Mouse (Mus musculus) hindbrain, embryonic 15.5 days (tissue): Measurements from ENCODE around the gene Ttc30a1. TPM values are rescaled to one million over a fixed set of nuclear protein-coding genes. Genes with fewer than 3 reads are reported as not detected.
A peak's percentile ranks its signal among the peaks of the same experiment; 100 is the strongest.
"Not testable (repeated sequence)": the region's sequence is repeated elsewhere in the genome, so short reads cannot be mapped to it uniquely, and the experiment has no call there.

ENCODE experiments used
- ATAC-seq: fragments of 200-750 bp; cut with Nextera tagmentation; 2 replicates; pipeline ENCODE4 v1.8.0; 2017; ENCODE audit warnings: low read depth, moderate number of reproducible peaks, moderate TSS enrichment; ENCODE audit not compliant: low FRiP score
- H3K27ac ChIP-seq: fragments of 300-500 bp; sonication (generic); replicated peaks from 2 replicates; pipeline ENCODE4 v1.5.1; 2015; ENCODE audit warnings: mild to moderate bottlenecking, inconsistent platforms
- H3K27me3 ChIP-seq: fragments of 300-500 bp; sonication (generic); 2 replicates; pipeline ENCODE4 v1.6.1; 2015; ENCODE audit warnings: control low read depth, inconsistent platforms
- H3K36me3 ChIP-seq: fragments of 300-500 bp; sonication (generic); 2 replicates; pipeline ENCODE4 v1.6.1; 2015; ENCODE audit warnings: control low read depth, inconsistent platforms
- H3K4me1 ChIP-seq: fragments of 300-500 bp; sonication (generic); replicated peaks from 2 replicates; pipeline ENCODE4 v1.6.1; 2015; ENCODE audit warnings: control low read depth, inconsistent platforms
- H3K4me2 ChIP-seq: fragments of 300-500 bp; sonication (generic); 2 replicates; pipeline ENCODE4 v1.6.1; 2015; ENCODE audit warnings: moderate library complexity, mild to moderate bottlenecking, inconsistent platforms
- H3K4me3 ChIP-seq: fragments of 300-500 bp; sonication (generic); 2 replicates; pipeline ENCODE4 v1.5.1; 2015; ENCODE audit warnings: mild to moderate bottlenecking, inconsistent platforms
- H3K9ac ChIP-seq: fragments of 300-500 bp; sonication (generic); 2 replicates; pipeline ENCODE4 v1.6.1; 2015; ENCODE audit warnings: inconsistent platforms
- H3K9me3 ChIP-seq: fragments of 300-500 bp; sonication (generic); 2 replicates; pipeline ENCODE4 v1.6.1; 2016; ENCODE audit warnings: control low read depth, inconsistent platforms
- WGBS: fragments of 180-500 bp; shearing (Covaris S2); methylation state at CpG from one replicate; pipeline ENCODE4 v1.1.7; 2015; 5-methylcytosine and 5-hydroxymethylcytosine counted together
- polyA plus RNA-seq: library from polyadenylated mRNA; unstranded; fragments of >200 nt; fragmentation: Nextera tagmentation; extraction: Ambion mirVana; gene quantifications from 2 replicates; pipeline ENCODE4 v1.2.1, GENCODE M21; 2015

The Ttc30a1 gene
- 7.3 and 8.0 TPM in 2 replicates for polyA plus RNA-seq

DNA sequence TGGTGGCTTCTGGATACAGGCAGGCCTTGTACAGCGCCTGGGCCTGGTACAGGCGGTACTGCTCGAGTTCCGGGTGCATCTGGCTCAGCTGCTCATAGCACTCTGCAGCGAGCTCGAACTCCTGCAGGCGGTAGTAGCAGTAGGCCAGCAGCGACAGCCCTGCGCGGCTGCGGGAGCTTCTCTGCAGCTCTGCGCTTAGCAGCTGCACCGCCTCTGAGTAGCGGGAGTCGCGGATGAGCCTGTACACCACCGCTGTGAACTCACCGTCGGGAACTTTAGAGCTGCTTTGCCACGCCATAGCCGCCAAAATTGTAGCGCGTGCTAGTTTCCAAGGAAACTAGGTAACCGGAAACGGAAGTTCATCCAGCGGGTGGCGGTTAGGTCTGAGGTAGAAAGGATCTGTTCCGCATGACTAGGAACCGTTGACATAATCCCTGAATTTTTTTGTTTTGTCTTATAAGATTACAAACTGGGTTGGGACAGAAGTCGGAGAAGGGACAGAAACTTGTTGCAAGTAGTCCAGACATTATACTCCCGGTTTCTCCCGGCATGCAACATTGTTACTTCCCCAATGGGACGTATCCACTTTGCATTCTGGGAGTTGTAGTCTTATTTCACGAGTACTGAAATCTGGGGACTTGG lies at the start of gene Ttc30a1:
Gene Ttc30a1 (minus strand): TSS at position 528 of the 642 bp plus-strand sequence.
- H3K4me3 ChIP-seq: peak within 1 kb of the TSS; percentile 46
- ATAC-seq: peak; percentile 80
- not testable (repeated sequence) for H3K27me3 ChIP-seq, H3K4me1 ChIP-seq, H3K9me3 ChIP-seq, H3K36me3 ChIP-seq
- H3K4me2 ChIP-seq: peak within 1 kb of the TSS; percentile 71
- H3K27ac ChIP-seq: peak within 1 kb of the TSS; percentile 63
- 3% methylated on average over 32 of the region's 34 CpGs for WGBS
- H3K9ac ChIP-seq: peak within 1 kb of the TSS; percentile 29; the same call in 1 of the 2 replicates

DNA sequence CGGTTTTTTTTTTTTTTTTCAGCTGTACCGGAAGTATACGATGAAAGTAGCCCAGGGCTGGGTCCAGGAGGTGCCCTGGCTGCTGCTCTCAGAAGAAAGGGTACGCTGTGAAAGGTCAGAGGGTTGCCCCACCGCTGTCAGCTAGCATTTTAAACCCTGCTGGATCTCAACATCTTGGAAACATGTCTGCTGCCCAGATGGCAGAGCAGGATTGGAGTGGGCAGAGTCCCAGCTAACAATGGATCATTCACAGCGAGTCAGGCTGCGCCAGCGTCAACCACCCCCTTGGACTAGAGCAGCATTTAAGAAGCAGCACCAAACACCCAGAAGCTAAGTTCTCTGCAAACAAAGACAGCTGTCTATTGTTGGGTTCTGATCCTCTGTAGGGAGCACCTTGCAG lies 48.3 kb upstream of the Ttc30a1 start:
- no peaks in the 10 kb centered on the region for H3K9me3 ChIP-seq
- peak overlapping the region; percentile 47 for H3K4me2 ChIP-seq
- H3K4me1 ChIP-seq: peaks cover 24% of the 10 kb centered on the region
- peak; percentile 83 for ATAC-seq
- 7% methylated on average over 8 of the region's 8 CpGs for WGBS
- no peak overlapping the region for H3K9ac ChIP-seq
- H3K4me3 ChIP-seq: no peak overlapping the region
- H3K36me3 ChIP-seq: no peaks in the 10 kb centered on the region
- H3K27me3 ChIP-seq: no peaks in the 10 kb centered on the region
- peak overlapping the region; percentile 86 for H3K27ac ChIP-seq

DNA sequence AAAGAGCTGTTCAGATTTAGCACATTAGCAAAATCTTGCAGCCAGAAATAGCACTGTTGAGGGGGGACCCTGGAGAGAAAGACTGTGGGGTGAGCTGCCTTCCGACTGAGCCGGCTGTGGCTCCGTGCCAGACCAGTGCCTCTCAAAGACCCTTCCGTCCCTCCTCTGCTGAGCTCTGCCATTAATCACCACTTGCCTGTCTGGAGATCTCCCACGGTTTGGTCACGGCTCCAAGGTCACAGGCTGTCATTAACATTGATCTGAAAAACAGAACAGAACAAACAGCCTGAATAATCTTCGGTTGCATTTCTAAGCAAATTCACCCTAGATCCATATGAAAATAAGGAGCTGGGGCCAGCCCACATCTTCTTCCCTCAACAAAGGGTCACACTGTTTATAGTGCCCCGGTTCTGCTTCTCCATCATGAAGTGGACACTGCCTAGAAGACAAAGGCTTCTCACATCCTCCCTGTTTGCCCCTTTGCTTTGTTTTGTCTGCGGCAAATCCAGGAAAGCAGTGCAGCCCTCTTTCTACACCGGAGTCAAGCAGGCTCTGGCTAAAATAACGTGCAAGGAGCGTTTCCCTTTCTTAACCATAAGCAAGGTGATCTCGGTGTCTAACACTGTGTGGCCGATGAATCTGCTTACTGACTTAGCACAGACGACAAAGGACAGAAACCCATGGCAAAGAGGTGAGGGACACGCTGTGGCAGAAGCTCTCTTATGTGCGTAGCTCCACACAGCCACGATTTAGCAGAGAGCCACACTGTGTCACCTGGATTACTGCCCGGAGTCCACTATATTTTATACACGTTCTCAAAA lies 47.5 kb upstream of the Ttc30a1 start:
- ATAC-seq: peak; percentile 82
- Histone ChIP-seq H3K4me1 (peaks cover 24% of the 10 kb centered on the region), H3K9me3 (no peaks in the 10 kb centered on the region), H3K4me3 (no peak overlapping the region), H3K36me3 (no peaks in the 10 kb centered on the region), H3K4me2 (peak overlapping the region; percentile 47), H3K9ac (peak overlapping the region; percentile 32), H3K27ac (peak overlapping the region; percentile 86), H3K27me3 (no peaks in the 10 kb centered on the region)
- 7% methylated on average over 20 of the region's 20 CpGs for WGBS

DNA sequence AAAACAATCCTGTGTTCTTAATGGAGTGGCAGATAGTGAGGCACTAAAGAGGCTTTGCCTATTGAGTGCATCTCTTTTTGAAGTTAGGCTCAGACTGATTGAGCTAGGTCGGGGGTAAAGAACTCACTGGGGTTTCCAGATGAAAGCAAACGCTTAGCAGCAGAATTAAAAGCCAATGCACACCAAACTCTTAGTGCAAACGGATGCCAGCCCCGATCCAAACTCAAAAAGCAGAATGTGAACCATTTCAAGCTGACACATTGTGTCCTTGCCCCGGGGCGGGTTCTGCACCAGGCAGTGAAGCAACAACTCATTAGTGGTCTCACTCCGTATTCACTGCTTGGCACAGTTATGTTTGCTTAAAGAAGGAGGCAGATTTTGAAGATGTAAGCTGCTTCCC lies 35.1 kb upstream of the Ttc30a1 start:
- Histone ChIP-seq H3K27ac (peak overlapping the region; percentile 46), H3K4me3 (no peak overlapping the region), H3K27me3 (no peaks in the 10 kb centered on the region), H3K36me3 (no peaks in the 10 kb centered on the region), H3K4me2 (no peak overlapping the region), H3K9ac (no peak overlapping the region), H3K4me1 (peaks cover 8% of the 10 kb centered on the region), H3K9me3 (no peaks in the 10 kb centered on the region)
- 3% methylated on average over 7 of the region's 7 CpGs for WGBS
- ATAC-seq: 0 out of 2 replicates have a peak, but pooled peaks have one; percentile 56

DNA sequence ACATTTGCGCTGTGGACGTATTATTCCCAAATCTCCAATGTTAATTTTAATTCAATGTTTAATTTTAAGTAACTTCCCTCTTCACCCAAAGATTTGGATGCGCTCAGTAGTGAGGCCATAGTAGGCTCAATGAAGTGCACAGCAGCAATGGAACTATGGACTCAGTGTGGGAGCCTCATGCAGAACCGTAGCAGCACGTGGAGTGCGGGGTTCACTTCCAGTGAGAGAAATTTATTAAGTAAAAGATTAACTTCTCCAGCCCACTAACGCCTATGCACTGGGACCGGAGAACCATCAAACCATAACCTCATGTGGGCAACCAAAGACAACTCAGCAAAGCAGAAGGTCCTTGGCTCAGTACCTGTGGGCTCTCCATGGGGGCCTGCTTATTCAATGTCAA lies 34.4 kb upstream of the Ttc30a1 start:
- H3K27me3 ChIP-seq: no peaks in the 10 kb centered on the region
- WGBS: 76% methylated on average over 8 of the region's 8 CpGs
- H3K4me1 ChIP-seq: peaks cover 8% of the 10 kb centered on the region
- no peaks in the 10 kb centered on the region for H3K36me3 ChIP-seq
- H3K4me3 ChIP-seq: no peak overlapping the region
- no peaks in the 10 kb centered on the region for H3K9me3 ChIP-seq
- no peak overlapping the region for H3K4me2 ChIP-seq
- no peak overlapping the region for H3K9ac ChIP-seq
- no peak overlapping the region for H3K27ac ChIP-seq
- ATAC-seq: no peak

DNA sequence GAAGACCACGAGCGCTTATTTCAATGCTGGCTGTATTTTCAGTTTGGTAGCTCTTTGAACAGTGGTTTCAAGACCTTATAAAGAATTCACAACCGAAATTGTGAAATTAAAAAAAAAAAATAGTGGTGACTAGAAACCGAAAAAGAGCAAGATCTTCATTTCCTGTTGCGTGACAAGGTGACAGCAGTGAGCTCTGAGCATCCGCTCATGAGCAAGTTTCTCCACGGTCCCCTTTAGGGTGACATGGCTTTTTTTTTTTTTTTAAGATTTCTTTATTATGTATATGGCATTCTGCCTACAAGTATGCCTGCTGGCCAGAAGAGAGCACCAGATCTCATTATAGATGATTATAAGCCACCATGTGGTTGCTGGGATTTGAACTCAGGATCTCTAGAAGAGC lies 33.7 kb upstream of the Ttc30a1 start:
- Histone ChIP-seq H3K4me1 (peaks cover 8% of the 10 kb centered on the region), H3K27me3 (no peaks in the 10 kb centered on the region), H3K4me2 (no peak overlapping the region), H3K4me3 (no peak overlapping the region), H3K9ac (no peak overlapping the region), H3K9me3 (no peaks in the 10 kb centered on the region), H3K27ac (no peak overlapping the region), H3K36me3 (no peaks in the 10 kb centered on the region)
- 92% methylated on average over 7 of the region's 7 CpGs for WGBS
- no peak for ATAC-seq

DNA sequence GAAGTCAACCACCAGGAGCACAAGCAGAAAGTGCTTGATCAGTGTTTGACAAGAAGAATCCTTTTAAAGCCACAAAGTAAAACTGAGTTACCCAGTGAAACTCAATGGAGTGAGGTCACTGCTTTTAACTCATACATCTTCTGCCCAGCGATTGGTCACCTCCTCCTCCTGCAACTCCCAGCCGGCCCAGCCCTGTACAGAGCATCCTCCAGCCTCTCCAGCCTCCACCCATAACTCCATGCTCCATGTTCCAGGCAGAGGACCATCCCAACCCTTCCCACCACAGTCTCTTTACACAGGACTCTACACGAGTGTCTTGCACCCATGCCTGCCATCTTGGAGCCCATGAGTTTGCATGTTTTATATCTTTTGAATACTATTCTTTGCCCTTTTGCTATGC lies 32.9 kb upstream of the Ttc30a1 start:
- 83% methylated on average over 3 of the region's 3 CpGs for WGBS

DNA sequence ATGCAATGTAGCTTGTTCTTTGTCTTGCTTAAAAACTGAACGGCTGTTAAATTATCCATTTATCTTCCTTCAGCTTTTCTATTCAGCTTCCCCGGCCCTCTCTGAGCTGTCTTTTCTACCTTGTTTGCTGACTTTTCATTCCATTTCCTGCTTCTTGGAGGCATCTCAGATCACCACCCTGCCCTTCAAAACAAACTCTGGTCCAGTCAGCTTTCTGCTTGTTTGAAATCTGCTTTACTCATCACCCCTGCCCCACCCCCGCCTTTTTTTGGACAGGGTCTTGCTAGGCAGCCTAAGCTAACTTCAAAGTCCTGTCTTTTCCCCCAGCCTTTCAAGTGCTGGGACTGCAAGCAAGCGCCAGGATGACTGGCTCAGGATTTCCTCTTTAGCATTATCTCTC lies 24.4 kb upstream of the Ttc30a1 start:
- H3K4me3 ChIP-seq: no peak overlapping the region
- H3K9ac ChIP-seq: no peak overlapping the region
- H3K36me3 ChIP-seq: no peaks in the 10 kb centered on the region
- H3K9me3 ChIP-seq: no peaks in the 10 kb centered on the region
- 15% methylated on average over 4 of the region's 4 CpGs for WGBS
- H3K4me1 ChIP-seq: 0 out of 2 replicates have a peak, but pooled peaks cover 5% of the 10 kb centered on the region
- ATAC-seq: no peak
- H3K4me2 ChIP-seq: no peak overlapping the region
- no peaks in the 10 kb centered on the region for H3K27me3 ChIP-seq
- no peak overlapping the region for H3K27ac ChIP-seq

More for the DNA sequence above, 32.9 kb upstream of the Ttc30a1 start:
- no peak overlapping the region for H3K4me3 ChIP-seq
- H3K4me1 ChIP-seq: peaks cover 8% of the 10 kb centered on the region
- no peak overlapping the region for H3K27ac ChIP-seq
- ATAC-seq: no peak
- H3K4me2 ChIP-seq: no peak overlapping the region
- H3K9ac ChIP-seq: no peak overlapping the region
- no peaks in the 10 kb centered on the region for H3K9me3 ChIP-seq
- no peaks in the 10 kb centered on the region for H3K27me3 ChIP-seq
- no peaks in the 10 kb centered on the region for H3K36me3 ChIP-seq

DNA sequence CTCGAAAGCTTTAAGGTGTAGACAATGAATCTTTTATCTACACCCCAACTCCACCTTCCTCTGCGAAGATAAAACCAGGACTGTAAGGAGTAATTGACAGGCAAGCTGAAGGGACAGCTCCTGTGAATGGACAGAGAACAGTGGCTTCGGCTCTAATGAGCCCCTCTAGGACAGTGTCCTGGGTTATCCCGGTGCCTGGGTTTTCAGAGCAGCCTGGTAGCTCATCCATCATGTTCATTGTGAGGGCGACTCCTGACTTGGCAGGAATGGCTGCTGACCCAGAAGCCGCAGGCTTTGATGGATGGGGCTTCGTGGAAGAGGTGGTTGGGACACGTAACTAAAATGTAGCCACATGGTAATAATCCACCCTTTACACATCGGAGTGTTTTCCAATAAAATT lies 21.1 kb upstream of the Ttc30a1 start:
- no peak overlapping the region for H3K9ac ChIP-seq
- H3K27me3 ChIP-seq: no peaks in the 10 kb centered on the region
- 0 out of 2 replicates have a peak, but pooled peaks cover 5% of the 10 kb centered on the region for H3K4me1 ChIP-seq
- H3K4me2 ChIP-seq: no peak overlapping the region
- H3K9me3 ChIP-seq: no peaks in the 10 kb centered on the region
- H3K4me3 ChIP-seq: no peak overlapping the region
- WGBS: 37% methylated on average over 9 of the region's 9 CpGs
- no peak for ATAC-seq
- H3K27ac ChIP-seq: no peak overlapping the region
- H3K36me3 ChIP-seq: no peaks in the 10 kb centered on the region

DNA sequence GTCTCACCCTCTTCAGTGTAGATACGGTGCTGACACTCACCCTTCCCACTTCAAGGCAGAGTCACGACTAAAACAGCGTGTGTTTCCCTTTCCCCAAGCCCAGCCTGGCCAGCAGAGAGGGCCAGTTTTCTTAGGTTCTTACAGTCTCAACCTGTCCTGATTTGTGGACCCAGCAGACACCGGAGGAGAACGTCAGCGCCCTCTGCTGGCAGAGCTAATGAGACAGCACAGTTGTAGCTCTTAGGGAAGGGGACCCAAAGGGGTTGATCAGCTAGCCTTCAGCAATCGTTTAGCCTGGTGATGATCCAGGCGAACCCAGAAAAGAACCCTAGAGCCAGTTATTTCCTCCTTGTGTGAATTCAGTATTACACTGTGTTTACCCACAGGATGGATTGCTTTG lies 19.6 kb upstream of the Ttc30a1 start:
- Histone ChIP-seq H3K4me3 (no peak overlapping the region), H3K4me1 (0 out of 2 replicates have a peak, but pooled peaks cover 7% of the 10 kb centered on the region), H3K36me3 (no peaks in the 10 kb centered on the region), H3K9ac (no peak overlapping the region), H3K27me3 (no peaks in the 10 kb centered on the region), H3K27ac (no peak overlapping the region), H3K4me2 (no peak overlapping the region), H3K9me3 (no peaks in the 10 kb centered on the region)
- 45% methylated on average over 8 of the region's 8 CpGs for WGBS
- ATAC-seq: no peak

DNA sequence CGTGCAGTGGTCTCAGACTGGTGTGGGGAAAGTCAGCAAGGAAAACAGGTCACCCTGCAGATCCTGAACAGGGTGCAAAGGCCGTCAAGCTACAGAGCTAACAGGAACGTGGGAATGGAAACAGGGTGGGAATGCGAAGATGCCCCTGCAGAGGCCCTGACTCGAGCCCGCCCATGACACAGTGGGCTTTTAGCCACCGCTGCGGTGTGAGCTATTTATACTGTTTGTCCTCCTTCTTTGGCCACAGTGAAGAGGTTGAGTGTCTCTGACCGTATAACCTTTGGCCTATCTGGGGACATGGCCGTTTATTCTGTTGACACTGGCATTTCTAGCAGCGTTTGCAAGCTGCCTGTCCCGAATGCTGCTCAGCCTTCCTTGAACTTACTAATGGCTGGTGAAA lies 17.9 kb upstream of the Ttc30a1 start:
- WGBS: 32% methylated on average over 12 of the region's 12 CpGs
- H3K9ac ChIP-seq: no peak overlapping the region
- H3K4me1 ChIP-seq: 0 out of 2 replicates have a peak, but pooled peaks cover 7% of the 10 kb centered on the region
- H3K9me3 ChIP-seq: no peaks in the 10 kb centered on the region
- no peaks in the 10 kb centered on the region for H3K36me3 ChIP-seq
- no peak overlapping the region for H3K27ac ChIP-seq
- ATAC-seq: no peak
- no peak overlapping the region for H3K4me3 ChIP-seq
- no peak overlapping the region for H3K4me2 ChIP-seq
- no peaks in the 10 kb centered on the region for H3K27me3 ChIP-seq

DNA sequence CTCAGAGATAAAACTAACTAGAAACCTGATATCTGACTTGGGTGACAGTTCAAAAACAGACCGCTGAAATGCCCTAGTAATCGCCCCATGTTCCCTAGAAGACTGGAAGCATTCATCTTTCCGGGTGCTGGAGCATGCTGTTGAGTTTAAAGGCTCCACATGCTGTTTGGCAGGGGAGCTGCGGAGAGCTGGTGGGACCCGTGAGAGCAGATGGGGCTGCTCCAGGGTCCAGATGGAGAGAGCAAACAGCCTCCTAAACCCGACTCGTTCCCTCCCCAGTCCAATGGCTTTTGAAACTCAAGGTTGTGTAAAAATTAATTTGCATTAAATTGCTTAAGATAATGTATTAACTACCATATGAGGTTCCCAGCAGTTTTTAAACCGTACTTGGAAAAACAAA lies 16.9 kb upstream of the Ttc30a1 start:
- Histone ChIP-seq H3K9ac (no peak overlapping the region), H3K27ac (no peak overlapping the region), H3K4me2 (no peak overlapping the region), H3K4me1 (peaks cover 8% of the 10 kb centered on the region; the same call in 1 of the 2 replicates), H3K27me3 (no peaks in the 10 kb centered on the region), H3K36me3 (no peaks in the 10 kb centered on the region), H3K4me3 (no peak overlapping the region), H3K9me3 (no peaks in the 10 kb centered on the region)
- 21% methylated on average over 8 of the region's 8 CpGs for WGBS
- no peak for ATAC-seq
